Mouse (Mus musculus) forebrain, embryonic 15.5 days (tissue): ENCODE results near the gene Gstm6. TPM values are rescaled to one million over a fixed set of nuclear protein-coding genes. Genes with fewer than 3 reads are reported as not detected.
"Not testable (repeated sequence)": the region's sequence is repeated elsewhere in the genome, so short reads cannot be mapped to it uniquely, and the experiment has no call there.

Source experiments
- ATAC-seq: fragments of 200-750 bp; cut with Nextera tagmentation; replicated peaks from 2 replicates; pipeline ENCODE4 v1.8.0; 2017; ENCODE audit warnings: mild to moderate bottlenecking, moderate TSS enrichment, moderate library complexity
- H3K27ac ChIP-seq: fragments of 300-500 bp; sonication (generic); replicated peaks from 2 replicates; pipeline ENCODE4 v1.5.1; 2015; ENCODE audit warnings: mild to moderate bottlenecking, inconsistent platforms
- H3K27me3 ChIP-seq: fragments of 300-500 bp; sonication (generic); 2 replicates; pipeline ENCODE4 v1.6.1; 2015; ENCODE audit warnings: inconsistent platforms
- H3K36me3 ChIP-seq: fragments of 300-500 bp; sonication (generic); 2 replicates; pipeline ENCODE4 v1.6.1; 2015; ENCODE audit warnings: mild to moderate bottlenecking, inconsistent platforms
- H3K4me1 ChIP-seq: fragments of 300-500 bp; sonication (generic); 2 replicates; pipeline ENCODE4 v1.6.1; 2015; ENCODE audit warnings: inconsistent platforms
- H3K4me2 ChIP-seq: fragments of 300-500 bp; sonication (generic); replicated peaks from 2 replicates; pipeline ENCODE4 v1.6.1; 2015; ENCODE audit warnings: mild to moderate bottlenecking, inconsistent platforms
- H3K4me3 ChIP-seq: fragments of 300-500 bp; sonication (generic); 2 replicates; pipeline ENCODE4 v1.5.1; 2015; ENCODE audit warnings: mild to moderate bottlenecking, inconsistent platforms
- H3K9ac ChIP-seq: fragments of 300-500 bp; sonication (generic); replicated peaks from 2 replicates; pipeline ENCODE4 v1.6.1; 2015; ENCODE audit warnings: mild to moderate bottlenecking, inconsistent platforms
- H3K9me3 ChIP-seq: fragments of 300-500 bp; sonication (generic); 2 replicates; pipeline ENCODE4 v1.6.1; 2016; ENCODE audit warnings: inconsistent platforms
- WGBS: fragments of 180-500 bp; shearing (Covaris S2); methylation state at CpG from one replicate; pipeline ENCODE4 v1.1.7; 2015; ENCODE audit warnings: mixed read lengths; 5-methylcytosine and 5-hydroxymethylcytosine counted together
- polyA plus RNA-seq: library from polyadenylated mRNA; unstranded; fragments of >200 nt; fragmentation: Nextera tagmentation; extraction: Ambion mirVana; gene quantifications from 2 replicates; pipeline ENCODE4 v1.2.1, GENCODE M21; 2015

Gene Gstm6
- polyA plus RNA-seq, 1 experiment from 2014 or later = 12.6 TPM

DNA sequence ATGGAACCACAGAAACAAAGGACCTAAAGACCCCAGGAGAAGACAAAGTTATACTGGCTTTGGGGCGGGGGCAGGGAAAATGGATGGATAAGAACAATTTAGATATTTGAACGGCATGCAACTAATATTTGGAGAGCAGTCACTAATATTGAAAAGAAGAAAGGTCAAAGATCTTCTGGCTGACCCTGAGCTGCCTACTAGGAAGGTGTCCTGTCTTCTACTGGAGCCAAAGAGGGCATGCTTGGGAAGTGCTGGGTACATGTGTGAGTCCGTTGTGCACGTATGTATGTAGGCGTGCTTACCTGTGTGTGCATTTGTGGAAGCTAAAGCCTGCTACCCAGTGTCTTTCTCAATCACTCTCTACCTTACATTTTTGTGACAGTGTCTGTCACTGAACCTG is 23.1 kb upstream of the Gstm6 start:
- ATAC-seq = no peak
- H3K27me3 ChIP-seq = no peaks in the 10 kb centered on the region
- 0 out of 2 replicates have a peak, but pooled peaks cover 5% of the 10 kb centered on the region for H3K4me1 ChIP-seq
- no peak overlapping the region for H3K9ac ChIP-seq
- 99% methylated on average over 5 of the region's 5 CpGs for WGBS
- H3K4me3 ChIP-seq = no peak overlapping the region
- H3K27ac ChIP-seq = no peak overlapping the region
- no peaks in the 10 kb centered on the region for H3K9me3 ChIP-seq
- no peaks in the 10 kb centered on the region for H3K36me3 ChIP-seq
- H3K4me2 ChIP-seq = no peak overlapping the region

DNA sequence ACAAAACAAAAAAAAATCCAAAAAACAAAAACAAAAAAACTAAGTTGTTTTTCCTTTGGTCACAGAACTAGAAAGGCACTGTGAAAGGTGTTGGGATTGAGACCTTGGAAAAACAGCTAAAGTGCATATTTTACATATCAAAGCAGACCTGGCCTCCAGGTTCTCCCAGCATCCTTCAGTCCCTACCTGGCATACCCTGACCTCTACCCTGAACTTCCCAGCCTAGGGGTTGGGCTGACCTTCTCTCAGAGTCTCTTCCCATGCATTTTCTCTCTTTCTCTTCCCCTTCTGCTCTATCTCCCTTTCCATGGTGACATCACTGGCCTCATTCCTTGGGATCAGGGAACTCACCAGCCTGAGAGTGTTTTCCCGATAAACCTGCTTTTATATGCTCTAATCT is 22.0 kb upstream of the Gstm6 start:
- ATAC-seq = no peak
- Histone ChIP-seq H3K27me3 (no peaks in the 10 kb centered on the region), H3K9ac (no peak overlapping the region), H3K4me3 (no peak overlapping the region), H3K9me3 (no peaks in the 10 kb centered on the region), H3K4me1 (0 out of 2 replicates have a peak, but pooled peaks cover 5% of the 10 kb centered on the region), H3K36me3 (no peaks in the 10 kb centered on the region), H3K27ac (no peak overlapping the region), H3K4me2 (no peak overlapping the region)
- WGBS = 56% methylated on average over 1 of the region's 1 CpGs

- no peak overlapping the region for H3K9ac ChIP-seq
- 0 out of 2 replicates have a peak, but pooled peaks cover 5% of the 10 kb centered on the region for H3K4me1 ChIP-seq
- no peaks in the 10 kb centered on the region for H3K9me3 ChIP-seq
- H3K36me3 ChIP-seq = no peaks in the 10 kb centered on the region
- WGBS = 55% methylated on average over 5 of the region's 5 CpGs
- no peak for ATAC-seq
- no peak overlapping the region for H3K4me2 ChIP-seq
- H3K4me3 ChIP-seq = no peak overlapping the region
- no peaks in the 10 kb centered on the region for H3K27me3 ChIP-seq
- no peak overlapping the region for H3K27ac ChIP-seq
Observed at GRCm38 (mm10) chr3:107964656-107965308, 21.2 kb upstream of the Gstm6 start.

DNA sequence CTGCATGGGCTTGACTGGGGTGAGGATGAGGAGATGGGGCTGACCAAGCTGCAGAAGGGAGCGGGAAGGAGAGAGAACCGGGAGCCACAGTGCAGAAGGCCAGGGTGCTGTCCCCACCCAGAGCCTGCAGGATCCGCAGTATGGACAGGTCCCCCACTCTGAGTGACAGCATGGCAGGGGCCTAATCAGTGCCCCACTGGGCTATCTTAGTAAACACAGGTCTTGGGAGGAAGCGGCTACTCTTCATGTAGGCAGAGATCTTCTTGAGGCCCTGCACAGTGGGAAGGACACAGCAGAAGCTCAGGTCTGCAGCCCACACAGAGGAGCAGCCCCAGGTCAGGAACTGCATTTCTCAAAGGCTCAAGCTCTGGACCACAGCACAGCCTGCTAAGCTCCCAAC is 20.5 kb upstream of the Gstm6 start:
- H3K36me3 ChIP-seq = no peaks in the 10 kb centered on the region
- no peak overlapping the region for H3K4me3 ChIP-seq
- H3K4me2 ChIP-seq = no peak overlapping the region
- no peak overlapping the region for H3K9ac ChIP-seq
- WGBS = 89% methylated on average over 4 of the region's 4 CpGs
- H3K27ac ChIP-seq = no peak overlapping the region
- H3K4me1 ChIP-seq = 0 out of 2 replicates have a peak, but pooled peaks cover 5% of the 10 kb centered on the region
- H3K9me3 ChIP-seq = no peaks in the 10 kb centered on the region
- ATAC-seq = no peak
- no peaks in the 10 kb centered on the region for H3K27me3 ChIP-seq

- not testable (repeated sequence) for ATAC-seq, H3K9me3 ChIP-seq, H3K4me1 ChIP-seq, H3K9ac ChIP-seq, H3K27ac ChIP-seq, H3K27me3 ChIP-seq, H3K4me2 ChIP-seq, H3K4me3 ChIP-seq, H3K36me3 ChIP-seq
- WGBS = 88% methylated on average over 9 of the region's 9 CpGs
Observed at GRCm38 (mm10) chr3:107955260-107955659, 11.7 kb upstream of the Gstm6 start.

GRCm38 (mm10) chr3:107953906-107954305 is 10.4 kb upstream of the Gstm6 start:
- H3K27ac ChIP-seq = no peak overlapping the region
- WGBS = 85% methylated on average over 5 of the region's 5 CpGs
- H3K9me3 ChIP-seq = no peaks in the 10 kb centered on the region
- H3K4me1 ChIP-seq = peaks cover 8% of the 10 kb centered on the region
- no peak overlapping the region for H3K4me3 ChIP-seq
- no peaks in the 10 kb centered on the region for H3K27me3 ChIP-seq
- no peaks in the 10 kb centered on the region for H3K36me3 ChIP-seq
- no peak overlapping the region for H3K4me2 ChIP-seq
- peak; percentile 34; the same call in 1 of the 2 replicates for ATAC-seq
- no peak overlapping the region for H3K9ac ChIP-seq

DNA sequence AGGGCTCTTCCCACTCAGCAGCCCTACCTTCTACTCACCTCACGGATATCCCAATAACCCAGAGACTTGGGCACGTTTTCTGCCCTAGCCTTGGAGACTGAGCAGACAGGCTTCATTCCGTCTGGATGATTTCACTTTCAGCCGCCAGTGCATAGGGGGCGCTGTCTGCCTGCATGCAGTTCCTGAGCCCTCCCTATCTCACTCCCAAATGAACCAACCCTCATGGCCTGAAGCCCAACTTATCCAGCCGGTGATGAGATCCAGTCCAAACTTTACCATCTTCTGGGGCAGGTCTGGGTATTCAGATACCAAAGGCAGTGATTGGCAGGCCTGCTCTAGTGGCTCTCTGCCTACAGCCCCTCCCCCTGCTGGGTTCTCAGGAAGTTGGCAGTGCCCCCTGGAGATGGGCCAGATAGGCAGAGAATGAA is 9.8 kb upstream of the Gstm6 start:
- WGBS = 18% methylated on average over 6 of the region's 6 CpGs
- no peaks in the 10 kb centered on the region for H3K27me3 ChIP-seq
- peak; percentile 89 for ATAC-seq

DNA sequence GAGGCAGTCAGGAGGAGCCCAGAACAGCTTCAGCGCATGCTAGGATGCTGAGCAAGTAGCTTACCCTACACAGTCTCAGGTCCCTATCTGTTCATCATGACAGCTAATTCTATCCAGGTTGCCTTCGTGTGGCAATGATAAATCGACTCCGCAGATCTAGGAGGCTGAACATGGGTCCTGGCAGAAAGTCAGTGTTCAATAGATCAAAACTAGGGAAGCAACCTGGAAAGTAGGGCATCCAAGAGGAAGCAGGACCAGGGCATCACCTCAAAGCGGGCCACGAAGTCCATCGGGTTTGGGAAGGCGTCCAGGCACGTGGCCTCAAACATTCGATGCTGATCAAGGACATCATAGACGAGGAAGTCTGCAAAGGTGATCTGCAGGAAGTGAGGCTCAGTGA is 7.0 kb upstream of the Gstm6 start:
- Histone ChIP-seq H3K9ac (no peak overlapping the region), H3K9me3 (no peaks in the 10 kb centered on the region), H3K4me3 (no peak overlapping the region), H3K27ac (no peak overlapping the region), H3K36me3 (no peaks in the 10 kb centered on the region), H3K4me2 (no peak overlapping the region), H3K4me1 (peaks cover 8% of the 10 kb centered on the region), H3K27me3 (no peaks in the 10 kb centered on the region)
- ATAC-seq = no peak
- 85% methylated on average over 11 of the region's 11 CpGs for WGBS

More for the DNA sequence above, 9.8 kb upstream of the Gstm6 start:
- Histone ChIP-seq H3K4me3 (no peak overlapping the region), H3K4me1 (peaks cover 8% of the 10 kb centered on the region), H3K27ac (no peak overlapping the region), H3K9ac (no peak overlapping the region), H3K36me3 (no peaks in the 10 kb centered on the region), H3K4me2 (no peak overlapping the region), H3K9me3 (no peaks in the 10 kb centered on the region)

- H3K9ac ChIP-seq, H3K27ac ChIP-seq, H3K4me3 ChIP-seq, H3K4me1 ChIP-seq, H3K27me3 ChIP-seq, H3K9me3 ChIP-seq, H3K4me2 ChIP-seq, H3K36me3 ChIP-seq, ATAC-seq: not testable (repeated sequence)
- WGBS = 96% methylated on average over 1 of the region's 1 CpGs
Observed at GRCm38 (mm10) chr3:107949461-107949860, 5.9 kb upstream of the Gstm6 start.

DNA sequence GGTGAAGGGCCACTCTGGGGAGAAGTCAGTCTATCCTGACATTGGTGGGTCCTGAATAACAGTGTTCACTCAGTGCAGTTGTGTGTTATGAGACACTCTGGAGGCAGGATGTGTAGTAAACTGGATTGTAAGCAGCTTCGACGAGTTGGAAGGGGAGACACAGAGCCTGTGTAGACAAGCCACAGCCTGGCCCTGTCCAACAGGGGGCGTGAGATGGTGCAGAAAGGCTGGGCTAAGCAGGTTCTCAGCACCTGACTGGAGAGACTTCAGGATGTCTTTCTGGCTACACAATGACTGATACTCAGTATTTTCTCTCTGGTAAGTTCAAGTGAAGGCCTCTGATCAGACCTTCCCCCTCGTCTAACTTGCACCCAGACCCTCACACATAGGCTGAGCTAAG is 2.2 kb upstream of the Gstm6 start:
- no peak for ATAC-seq
- no peak overlapping the region for H3K9ac ChIP-seq
- peaks cover 4% of the 10 kb centered on the region; the same call in 1 of the 2 replicates for H3K4me1 ChIP-seq
- 56% methylated on average over 4 of the region's 4 CpGs for WGBS
- no peaks in the 10 kb centered on the region for H3K36me3 ChIP-seq
- no peaks in the 10 kb centered on the region for H3K27me3 ChIP-seq
- no peak overlapping the region for H3K4me3 ChIP-seq
- no peaks in the 10 kb centered on the region for H3K9me3 ChIP-seq
- H3K27ac ChIP-seq = no peak overlapping the region
- H3K4me2 ChIP-seq = no peak overlapping the region

GRCm38 (mm10) chr3:107941261-107941660 is 2.3 kb downstream of the Gstm6 start:
- H3K27ac ChIP-seq = no peak overlapping the region
- H3K27me3 ChIP-seq = no peaks in the 10 kb centered on the region
- no peak overlapping the region for H3K4me2 ChIP-seq
- no peaks in the 10 kb centered on the region for H3K36me3 ChIP-seq
- peaks cover 20% of the 10 kb centered on the region; the same call in 1 of the 2 replicates for H3K4me1 ChIP-seq
- H3K9me3 ChIP-seq = no peaks in the 10 kb centered on the region
- H3K4me3 ChIP-seq = no peak overlapping the region
- no peak overlapping the region for H3K9ac ChIP-seq
- no peak for ATAC-seq
- WGBS = 70% methylated on average over 4 of the region's 4 CpGs

DNA sequence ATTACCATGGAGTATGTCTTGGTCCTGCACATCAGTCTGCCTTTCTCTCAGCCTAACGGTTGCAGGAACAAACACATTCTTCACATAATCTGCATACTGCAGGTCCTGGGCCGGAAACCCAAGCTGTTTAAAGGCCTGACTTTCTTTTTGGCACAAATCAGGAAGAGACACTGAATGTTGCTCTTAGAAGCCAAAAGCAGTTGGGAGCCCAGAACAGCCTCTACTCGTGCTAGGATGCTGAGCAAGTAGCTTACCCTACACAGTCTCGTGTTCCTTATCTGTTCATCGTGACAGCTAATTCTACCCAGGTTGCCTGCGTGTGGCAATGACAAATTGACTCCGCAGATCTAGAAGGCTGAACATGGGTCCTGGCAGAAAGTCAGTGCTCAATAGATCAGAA is 3.0 kb downstream of the Gstm6 start:
- Histone ChIP-seq H3K36me3 (no peaks in the 10 kb centered on the region), H3K27ac (no peak overlapping the region), H3K9me3 (no peaks in the 10 kb centered on the region), H3K4me3 (no peak overlapping the region), H3K9ac (no peak overlapping the region), H3K4me2 (no peak overlapping the region), H3K27me3 (no peaks in the 10 kb centered on the region), H3K4me1 (peaks cover 20% of the 10 kb centered on the region; the same call in 1 of the 2 replicates)
- WGBS = 79% methylated on average over 7 of the region's 7 CpGs
- no peak for ATAC-seq

DNA sequence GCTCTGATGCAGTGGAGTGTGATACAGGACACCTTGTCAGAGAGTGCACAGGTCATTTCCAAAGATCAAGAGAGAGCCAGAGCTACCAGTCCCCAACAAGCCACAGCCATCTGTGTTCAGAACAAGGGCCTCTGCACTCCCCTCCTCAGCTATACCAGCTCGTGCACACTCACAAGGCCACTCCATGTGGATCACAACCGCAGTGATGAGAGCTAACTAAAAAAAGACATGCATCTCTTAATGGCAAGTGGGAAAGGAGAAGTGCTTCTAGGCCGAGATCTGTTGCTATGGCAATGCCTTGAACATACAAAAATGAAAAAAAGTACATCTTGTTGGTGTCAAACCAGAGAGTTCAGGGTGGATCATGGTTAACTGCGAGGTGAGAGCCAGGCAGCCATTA is 3.7 kb downstream of the Gstm6 start:
- no peak overlapping the region for H3K4me3 ChIP-seq
- no peak for ATAC-seq
- H3K27ac ChIP-seq = no peak overlapping the region

More for the DNA sequence above, 3.7 kb downstream of the Gstm6 start:
- Histone ChIP-seq H3K4me1 (peaks cover 20% of the 10 kb centered on the region; the same call in 1 of the 2 replicates), H3K9ac (no peak overlapping the region), H3K27me3 (no peaks in the 10 kb centered on the region), H3K36me3 (no peaks in the 10 kb centered on the region), H3K4me2 (no peak overlapping the region), H3K9me3 (no peaks in the 10 kb centered on the region)
- 65% methylated on average over 4 of the region's 4 CpGs for WGBS
